Mouse (Mus musculus) lung, adult 2 months (tissue): ENCODE measurements around the gene Myof.

Source experiments
- CTCF ChIP-seq: fragments of 200-500 bp; IDR thresholded peaks from 2 replicates; pipeline ENCODE4 v1.5.1; 2011; ENCODE audit warnings: mild to moderate bottlenecking, low read length, control low read depth; ENCODE audit not compliant: insufficient read depth
- POLR2A ChIP-seq: fragments of 200-500 bp; IDR thresholded peaks from 2 replicates; pipeline ENCODE4 v1.6.1; 2011; ENCODE audit warnings: low read depth, mild to moderate bottlenecking, control low read depth, low read length, borderline replicate concordance; ENCODE audit errors: extremely low read depth

GRCm38 (mm10) chr19:38073226-38073625 lies 29.8 kb upstream of the Myof start:
- no peak for TF ChIP-seq CTCF
- no peak for TF ChIP-seq POLR2A
